Mouse (Mus musculus) liver, postnatal 0 days (tissue): Measurements from ENCODE around the gene Rbfox1. TPM values are rescaled to one million over a fixed set of nuclear protein-coding genes. Genes with fewer than 3 reads are reported as not detected.
A peak's percentile ranks its signal among the peaks of the same experiment; 100 is the strongest.

Source experiments
- ATAC-seq: fragments of 200-750 bp; cut with Nextera tagmentation; 2 replicates; pipeline ENCODE4 v1.8.0; 2017; ENCODE audit warnings: mild to moderate bottlenecking, moderate library complexity
- DNase-seq: peaks from one replicate; pipeline ENCODE4 v3.0.0-alpha.2; 2016
- H3K27ac ChIP-seq: fragments of 300-500 bp; sonication (generic); 2 replicates; pipeline ENCODE4 v1.5.1; 2014; ENCODE audit warnings: antibody characterized with exemption, moderate library complexity, mild to moderate bottlenecking, low read depth
- H3K27me3 ChIP-seq: fragments of 300-500 bp; sonication (generic); 2 replicates; pipeline ENCODE4 v1.6.1; 2014; ENCODE audit warnings: low read length, control low read depth, mixed read lengths; ENCODE audit not compliant: insufficient read depth
- H3K36me3 ChIP-seq: fragments of 300-500 bp; sonication (generic); replicated peaks from 2 replicates; pipeline ENCODE4 v1.6.1; 2014; ENCODE audit warnings: mild to moderate bottlenecking, control low read depth, low read length, moderate library complexity, mixed read lengths; ENCODE audit not compliant: insufficient read depth
- H3K4me1 ChIP-seq: fragments of 300-500 bp; sonication (generic); 2 replicates; pipeline ENCODE4 v1.6.1; 2014; ENCODE audit warnings: antibody characterized with exemption, mild to moderate bottlenecking, control low read depth; ENCODE audit not compliant: insufficient read depth
- H3K4me2 ChIP-seq: fragments of 300-500 bp; sonication (generic); 2 replicates; pipeline ENCODE4 v1.6.1; 2014; ENCODE audit warnings: low read depth, mild to moderate bottlenecking, low read length, moderate library complexity, mixed read lengths
- H3K4me3 ChIP-seq: fragments of 300-500 bp; sonication (generic); 2 replicates; pipeline ENCODE4 v1.5.1; 2014; ENCODE audit warnings: low read depth, low read length
- H3K9ac ChIP-seq: fragments of 300-500 bp; sonication (generic); replicated peaks from 2 replicates; pipeline ENCODE4 v1.6.1; 2014; ENCODE audit warnings: mild to moderate bottlenecking, moderate library complexity
- H3K9me3 ChIP-seq: fragments of 300-500 bp; sonication (generic); 2 replicates; pipeline ENCODE4 v1.6.1; 2016; ENCODE audit warnings: mild to moderate bottlenecking, control low read depth, low read length, mixed read lengths
- CTCF ChIP-seq: sonication (generic); IDR thresholded peaks from 2 replicates; pipeline ENCODE4 v1.5.1; 2016; ENCODE audit warnings: antibody characterized with exemption, low read depth
- EP300 ChIP-seq: IDR thresholded peaks from 2 replicates; pipeline ENCODE4 v1.6.1; 2016; ENCODE audit warnings: antibody characterized with exemption, low read depth, mild to moderate bottlenecking
- WGBS: fragments of 180-500 bp; shearing (Covaris S2); extraction: QIAGEN DNeasy Blood & Tissue Kit; methylation state at CpG from one replicate; pipeline ENCODE4 v1.1.7; 2014; ENCODE audit not compliant: insufficient replicate concordance; 5-methylcytosine and 5-hydroxymethylcytosine counted together
- polyA plus RNA-seq: library from polyadenylated mRNA; unstranded; fragments of >200 nt; fragmentation: Nextera tagmentation; extraction: Ambion mirVana; gene quantifications from 2 replicates; pipeline ENCODE4 v1.2.1, GENCODE M21; 2015

Rbfox1 gene
- polyA plus RNA-seq, 1 experiment from 2014 or later = 0.12 TPM

DNA sequence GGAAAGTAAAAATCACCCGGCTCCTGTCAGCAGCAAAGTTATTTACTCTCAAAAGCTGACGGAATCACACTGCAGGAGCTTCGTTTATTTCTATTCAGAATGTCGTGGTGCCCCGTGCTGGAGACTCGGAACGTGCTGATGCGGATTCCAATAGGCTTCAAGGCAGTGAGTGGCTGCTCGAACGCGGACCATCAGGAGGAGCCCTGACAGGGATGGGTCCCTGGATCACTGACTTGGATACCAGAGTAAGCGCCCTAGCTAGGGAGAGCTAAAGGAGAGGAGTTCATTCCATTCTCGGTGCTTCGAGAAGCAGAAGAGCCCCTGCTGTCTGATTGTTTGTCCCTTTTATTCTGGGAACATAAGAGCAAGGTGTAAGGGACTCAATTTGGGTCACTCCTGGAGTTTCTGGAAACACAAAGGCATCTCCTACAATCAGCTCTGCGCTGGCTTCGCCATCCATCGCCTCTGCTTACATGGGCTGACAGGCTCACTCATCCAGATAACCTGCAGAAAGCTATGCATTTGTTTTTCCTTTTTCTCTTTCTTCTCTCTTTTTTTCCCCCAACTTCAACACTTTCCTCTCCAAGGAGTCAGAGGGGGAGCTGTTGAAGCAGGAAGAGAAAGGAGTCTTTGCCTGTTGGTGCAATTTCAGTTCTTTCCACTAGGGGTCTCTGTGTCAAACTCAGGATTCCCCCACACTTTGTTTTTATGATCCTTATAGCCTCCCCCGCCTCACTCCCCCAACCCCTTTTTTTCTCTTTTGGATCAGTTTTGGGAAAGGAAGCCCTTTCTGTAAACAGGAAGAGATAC lies 1164.2 kb downstream of the Rbfox1 start:
- TF ChIP-seq EP300 = no peak
- TF ChIP-seq CTCF = peak; percentile 78
- H3K36me3 ChIP-seq = no peaks in the 10 kb centered on the region
- no peaks in the 10 kb centered on the region for H3K4me1 ChIP-seq
- DNase-seq (no peak), ATAC-seq (no peak)
- H3K4me2 ChIP-seq = peak overlapping the region; percentile 29; the same call in 1 of the 2 replicates
- no peak overlapping the region for H3K9ac ChIP-seq
- 15% methylated on average over 18 of the region's 18 CpGs for WGBS
- no peak overlapping the region for H3K27ac ChIP-seq
- H3K4me3 ChIP-seq = no peak overlapping the region
- no peaks in the 10 kb centered on the region for H3K27me3 ChIP-seq
- no peaks in the 10 kb centered on the region for H3K9me3 ChIP-seq

- 75% methylated on average over 9 of the region's 9 CpGs for WGBS
- Histone ChIP-seq H3K9me3 (no peaks in the 10 kb centered on the region), H3K27ac (no peak overlapping the region), H3K27me3 (no peaks in the 10 kb centered on the region), H3K9ac (no peak overlapping the region), H3K4me2 (no peak overlapping the region), H3K4me3 (no peak overlapping the region), H3K36me3 (no peaks in the 10 kb centered on the region), H3K4me1 (no peaks in the 10 kb centered on the region)
- TF ChIP-seq CTCF (no peak), EP300 (no peak)
- ATAC-seq (no peak), DNase-seq (no peak)
Observed at GRCm38 (mm10) chr16:7050945-7051344, 1165.8 kb downstream of the Rbfox1 start.

DNA sequence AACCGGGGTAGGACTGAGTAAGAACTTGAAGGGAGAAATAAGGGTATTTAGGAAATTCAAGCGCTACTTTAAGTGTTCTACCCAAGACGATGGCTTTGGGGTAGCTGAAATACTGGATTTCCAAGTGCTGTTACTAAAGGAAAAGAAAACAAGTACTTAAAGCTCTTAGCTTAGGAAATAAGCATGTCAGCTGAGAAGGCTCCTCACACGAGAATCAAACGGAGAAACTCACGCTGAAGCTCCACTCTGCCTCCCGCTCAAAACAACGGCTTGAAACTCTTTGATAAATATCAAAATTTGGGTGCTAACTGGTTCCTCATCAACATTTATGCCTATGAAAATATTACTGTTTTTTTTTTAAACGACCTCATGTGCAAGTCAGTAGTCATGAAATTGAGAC lies 1166.8 kb downstream of the Rbfox1 start:
- 65% methylated on average over 9 of the region's 9 CpGs for WGBS
- TF ChIP-seq EP300 (no peak), CTCF (no peak)
- Histone ChIP-seq H3K27ac (no peak overlapping the region), H3K4me1 (no peaks in the 10 kb centered on the region), H3K9me3 (no peaks in the 10 kb centered on the region), H3K9ac (no peak overlapping the region), H3K36me3 (no peaks in the 10 kb centered on the region), H3K4me2 (no peak overlapping the region), H3K4me3 (no peak overlapping the region), H3K27me3 (no peaks in the 10 kb centered on the region)
- no peak for DNase-seq
- no peak for ATAC-seq

GRCm38 (mm10) chr16:7052408-7052807 lies 1167.3 kb downstream of the Rbfox1 start:
- Histone ChIP-seq H3K4me3 (no peak overlapping the region), H3K27ac (no peak overlapping the region), H3K36me3 (no peaks in the 10 kb centered on the region), H3K4me2 (no peak overlapping the region), H3K4me1 (no peaks in the 10 kb centered on the region), H3K9ac (no peak overlapping the region), H3K9me3 (no peaks in the 10 kb centered on the region), H3K27me3 (no peaks in the 10 kb centered on the region)
- ATAC-seq (no peak), DNase-seq (no peak)
- no peak for TF ChIP-seq CTCF
- no peak for TF ChIP-seq EP300
- 57% methylated on average over 9 of the region's 9 CpGs for whole genome bisulfite sequencing

DNA sequence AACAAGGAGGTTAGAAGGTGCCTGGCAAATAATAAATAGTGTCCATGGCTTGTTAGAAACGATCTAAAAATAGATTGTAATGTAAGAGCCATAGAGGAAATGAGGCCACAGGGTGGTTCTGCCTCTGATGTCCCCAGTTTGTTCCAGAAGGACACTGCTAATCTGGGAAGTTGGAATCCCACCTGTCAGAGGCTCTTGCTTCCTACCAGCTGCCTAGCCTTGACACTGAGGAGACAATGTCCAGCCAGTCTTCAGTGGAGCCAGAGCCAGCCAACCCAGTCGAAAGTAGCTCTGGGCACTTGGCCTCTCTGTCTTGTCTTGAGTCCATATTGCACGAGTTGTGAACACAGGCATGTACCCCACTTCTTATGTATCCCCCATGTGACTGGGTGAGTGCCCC lies 1172.6 kb downstream of the Rbfox1 start:
- no peaks in the 10 kb centered on the region for H3K27me3 ChIP-seq
- H3K36me3 ChIP-seq = no peaks in the 10 kb centered on the region
- no peak overlapping the region for H3K9ac ChIP-seq
- ATAC-seq = no peak
- H3K4me1 ChIP-seq = no peaks in the 10 kb centered on the region
- no peak overlapping the region for H3K27ac ChIP-seq
- H3K9me3 ChIP-seq = no peaks in the 10 kb centered on the region
- 53% methylated on average over 3 of the region's 3 CpGs for WGBS
- no peak for DNase-seq
- TF ChIP-seq CTCF = no peak
- TF ChIP-seq EP300 = no peak
- H3K4me3 ChIP-seq = no peak overlapping the region
- H3K4me2 ChIP-seq = no peak overlapping the region

DNA sequence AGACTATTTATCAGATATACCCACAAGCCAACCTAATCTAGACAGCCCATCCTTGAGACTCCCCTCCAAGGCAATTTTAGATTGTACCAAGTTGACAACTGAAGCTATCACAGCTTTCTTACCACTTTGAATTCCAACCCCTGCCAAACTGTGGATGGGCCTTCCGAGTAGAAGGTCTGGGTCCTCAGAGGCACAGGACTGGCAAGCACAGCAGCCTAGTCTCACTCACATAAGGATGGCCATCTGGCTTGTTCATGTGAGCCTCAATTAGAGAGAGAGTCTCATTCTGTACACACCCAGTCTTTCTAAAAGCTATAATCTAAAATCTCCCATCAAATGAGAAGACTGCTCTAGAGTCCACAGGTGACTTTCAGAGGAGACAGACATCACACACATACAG lies 1173.4 kb downstream of the Rbfox1 start:
- H3K4me3 ChIP-seq = no peak overlapping the region
- H3K4me1 ChIP-seq = no peaks in the 10 kb centered on the region
- WGBS = 73% methylated on average over 1 of the region's 1 CpGs
- H3K27ac ChIP-seq = no peak overlapping the region
- H3K4me2 ChIP-seq = no peak overlapping the region
- no peaks in the 10 kb centered on the region for H3K27me3 ChIP-seq
- no peaks in the 10 kb centered on the region for H3K9me3 ChIP-seq
- DNase-seq = no peak
- no peak for TF ChIP-seq EP300
- TF ChIP-seq CTCF = no peak
- no peak for ATAC-seq
- no peaks in the 10 kb centered on the region for H3K36me3 ChIP-seq
- H3K9ac ChIP-seq = no peak overlapping the region

- no peaks in the 10 kb centered on the region for H3K4me1 ChIP-seq
- TF ChIP-seq CTCF = no peak
- no peak for TF ChIP-seq EP300
- no peak overlapping the region for H3K4me3 ChIP-seq
- H3K36me3 ChIP-seq = no peaks in the 10 kb centered on the region
- no peak for ATAC-seq
- 70% methylated on average over 4 of the region's 4 CpGs for WGBS
- H3K27me3 ChIP-seq = no peaks in the 10 kb centered on the region
- no peak overlapping the region for H3K4me2 ChIP-seq
- no peak overlapping the region for H3K9ac ChIP-seq
- no peak overlapping the region for H3K27ac ChIP-seq
- no peak for DNase-seq
- H3K9me3 ChIP-seq = no peaks in the 10 kb centered on the region
Observed at GRCm38 (mm10) chr16:7059596-7059995, 1174.4 kb downstream of the Rbfox1 start.
